Mouse (Mus musculus): ENCODE data around the gene Adad1. TPM values are rescaled to one million over a fixed set of nuclear protein-coding genes. Genes with fewer than 3 reads are reported as not detected.

Gene Adad1
- total and polyA plus RNA-seq, 2 experiments from 2014 or later: 0.32 to 1.3 TPM

DNA sequence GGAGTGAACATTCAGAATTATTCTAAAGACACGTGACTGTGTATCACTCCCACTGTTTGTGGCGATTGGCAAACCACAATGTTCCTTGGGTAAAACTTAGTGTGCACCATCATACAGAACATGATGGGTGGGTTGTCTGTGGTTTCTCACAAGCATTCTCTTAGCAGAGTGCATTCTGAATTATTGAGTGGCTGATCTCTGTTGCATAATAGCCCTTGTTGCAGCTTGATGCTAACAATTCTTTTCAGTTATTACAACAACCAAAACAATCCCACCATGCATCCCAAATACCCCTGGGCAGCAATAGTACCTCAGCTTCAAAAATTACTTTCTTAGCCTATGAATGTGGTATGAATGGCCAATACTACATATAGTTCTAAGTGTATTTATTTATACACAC, 106.0 kb downstream of the Adad1 start:
- Histone ChIP-seq H3K36me3 (ENCODE audit: insufficient read depth, low read length) (no peaks in the 10 kb centered on the region), H3K4me3 (ENCODE audit: low read depth, low read length) (no peak overlapping the region), H3K4me2 (ENCODE audit: low read depth, low read length, poor library complexity, severe bottlenecking) (no peak overlapping the region), H3K27me3 (ENCODE audit: insufficient read depth, low read length) (no peaks in the 10 kb centered on the region), H3K4me1 (ENCODE audit: insufficient read depth, low read length) (no peaks in the 10 kb centered on the region), H3K9ac (replicated peaks; ENCODE audit: low read length, poor library complexity, severe bottlenecking) (no peak overlapping the region), H3K9me3 (ENCODE audit: low read length) (no peaks in the 10 kb centered on the region), H3K27ac (ENCODE audit: low read depth, low read length) (no peak overlapping the region)
- no peak for ATAC-seq (ENCODE audit: low FRiP score)
- TF ChIP-seq CTCF (IDR thresholded peaks at IDR 0.05): no peak
- 97% methylated on average over 2 of the region's 2 CpGs for WGBS
- DNase-seq (ENCODE audit: low spot score): no peak

Other genes with a start within 250 kb of the Adad1 start
- 62.2 and 93.7 TPM in 2 replicates for gene 4932438A13Rik, start 200.4 kb upstream of the Adad1 start, total RNA-seq (2014; rRNA removed)
- gene 4932438A13Rik, start 200.4 kb upstream of the Adad1 start, polyA plus RNA-seq (2015; fragmentation: Nextera tagmentation; extraction: Ambion mirVana): 54.4 and 63.9 TPM in 2 replicates
- gene Il2, start 62.4 kb downstream of the Adad1 start, total RNA-seq (2014; rRNA removed): not detected in 2 replicates
- 0.47 and 0.62 TPM in 2 replicates for gene Il2, start 62.4 kb downstream of the Adad1 start, polyA plus RNA-seq (2015; fragmentation: Nextera tagmentation; extraction: Ambion mirVana)
- gene Il21, start 169.1 kb downstream of the Adad1 start, total RNA-seq (2014; rRNA removed): not detected in 2 replicates
- not detected in 2 replicates for gene Il21, start 169.1 kb downstream of the Adad1 start, polyA plus RNA-seq (2015; fragmentation: Nextera tagmentation; extraction: Ambion mirVana)
- 2.7 and 6.5 TPM in 2 replicates for gene Bbs12, start 249.0 kb downstream of the Adad1 start, total RNA-seq (2014; rRNA removed)
- 3.2 TPM in 2 replicates for gene Bbs12, start 249.0 kb downstream of the Adad1 start, polyA plus RNA-seq (2015; fragmentation: Nextera tagmentation; extraction: Ambion mirVana)
- gene Cetn4, start 249.2 kb downstream of the Adad1 start, total RNA-seq (2014; rRNA removed): 1.9 and 2.5 TPM in 2 replicates
- gene Cetn4, start 249.2 kb downstream of the Adad1 start, polyA plus RNA-seq (2015; fragmentation: Nextera tagmentation; extraction: Ambion mirVana): 2.7 and 4.0 TPM in 2 replicates